Mouse (Mus musculus) liver, embryonic 16.5 days (tissue): ENCODE measurements at regions not wholly inside any gene's neighbourhood (a gene's known extent, or its start where the extent isn't known, plus 50 kb on each side); places are given as distances from the start of the nearest gene placed in this dataset.

Experiments
- ATAC-seq: fragments of 200-750 bp; cut with Nextera tagmentation; 2 replicates; pipeline ENCODE4 v1.8.0; 2017; ENCODE audit warnings: low read depth, mild to moderate bottlenecking, moderate number of reproducible peaks, moderate library complexity
- H3K27ac ChIP-seq: fragments of 300-500 bp; sonication (generic); 2 replicates; pipeline ENCODE4 v1.5.1; 2014; ENCODE audit warnings: mild to moderate bottlenecking, low read length
- H3K27me3 ChIP-seq: fragments of 300-500 bp; sonication (generic); 2 replicates; pipeline ENCODE4 v1.6.1; 2014; ENCODE audit warnings: low read depth, low read length, mixed read lengths; ENCODE audit not compliant: control insufficient read depth, insufficient read depth
- H3K36me3 ChIP-seq: fragments of 300-500 bp; sonication (generic); 2 replicates; pipeline ENCODE4 v1.6.1; 2014; ENCODE audit warnings: mild to moderate bottlenecking; ENCODE audit not compliant: control insufficient read depth, insufficient read depth
- H3K4me1 ChIP-seq: fragments of 300-500 bp; sonication (generic); 2 replicates; pipeline ENCODE4 v1.6.1; 2014; ENCODE audit warnings: low read depth, low read length, mixed read lengths; ENCODE audit not compliant: control insufficient read depth
- H3K4me2 ChIP-seq: fragments of 300-500 bp; sonication (generic); 2 replicates; pipeline ENCODE4 v1.6.1; 2014; ENCODE audit warnings: low read depth, low read length, mixed read lengths
- H3K4me3 ChIP-seq: fragments of 300-500 bp; sonication (generic); 2 replicates; pipeline ENCODE4 v1.5.1; 2014; ENCODE audit warnings: low read depth, mild to moderate bottlenecking, low read length
- H3K9ac ChIP-seq: fragments of 300-500 bp; sonication (generic); 2 replicates; pipeline ENCODE4 v1.6.1; 2014; ENCODE audit warnings: low read depth, low read length
- H3K9me3 ChIP-seq: fragments of 300-500 bp; sonication (generic); replicated peaks from 2 replicates; pipeline ENCODE4 v1.6.1; 2016; ENCODE audit warnings: low read length; ENCODE audit not compliant: control insufficient read depth
- WGBS: fragments of 180-500 bp; shearing (Covaris S2); extraction: QIAGEN DNeasy Blood & Tissue Kit; methylation state at CpG from one replicate; pipeline ENCODE4 v1.1.7; 2014; ENCODE audit not compliant: insufficient replicate concordance; 5-methylcytosine and 5-hydroxymethylcytosine counted together

DNA sequence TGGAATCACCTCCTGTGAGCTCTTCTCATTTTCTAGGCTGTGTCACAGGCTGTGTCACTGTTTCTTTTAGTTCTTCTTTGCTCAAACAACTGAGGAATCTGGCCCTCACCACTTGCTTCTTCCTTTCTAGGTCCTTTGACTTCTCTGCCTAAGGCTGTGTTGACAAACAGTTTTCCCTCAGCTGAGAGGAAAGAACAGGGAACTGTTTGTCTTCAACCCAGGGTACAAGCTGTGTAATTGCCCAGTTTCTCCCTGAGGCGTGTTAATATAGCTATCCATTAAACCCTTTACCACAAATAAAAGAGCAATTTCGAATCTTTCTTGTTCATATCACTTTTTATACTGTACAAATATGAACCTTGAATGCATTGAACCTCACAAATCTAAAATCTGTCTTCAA lies 542.1 kb downstream of the Nyap2 start:
- Histone ChIP-seq H3K27ac (no peak overlapping the region), H3K27me3 (no peaks in the 10 kb centered on the region), H3K9ac (no peak overlapping the region), H3K4me1 (no peaks in the 10 kb centered on the region), H3K4me2 (no peak overlapping the region), H3K9me3 (no peaks in the 10 kb centered on the region), H3K36me3 (no peaks in the 10 kb centered on the region), H3K4me3 (no peak overlapping the region)
- no peak for ATAC-seq
- WGBS = 36% methylated on average over 2 of the region's 2 CpGs

DNA sequence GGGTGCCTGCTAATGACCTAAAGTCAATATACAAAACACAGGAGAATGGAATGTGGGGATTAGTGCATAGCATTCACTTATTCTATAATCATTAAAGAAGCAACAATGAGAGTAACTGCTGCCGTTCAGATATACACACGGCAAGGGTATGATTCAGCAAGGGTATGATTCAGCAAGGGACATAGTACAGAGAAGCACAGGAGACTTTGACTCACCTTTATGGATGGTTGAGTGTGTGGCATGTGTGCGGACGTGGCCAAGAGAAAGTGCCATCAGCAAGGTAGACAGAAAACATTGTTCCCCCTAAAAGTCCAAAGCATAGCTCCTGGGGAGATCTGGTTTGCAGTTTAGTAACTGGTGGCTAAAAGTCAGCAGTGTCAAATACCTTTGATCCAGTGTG lies 547.4 kb downstream of the Nyap2 start:
- H3K9me3 ChIP-seq = no peaks in the 10 kb centered on the region
- no peak overlapping the region for H3K9ac ChIP-seq
- no peaks in the 10 kb centered on the region for H3K36me3 ChIP-seq
- H3K4me1 ChIP-seq = no peaks in the 10 kb centered on the region
- H3K27me3 ChIP-seq = no peaks in the 10 kb centered on the region
- no peak overlapping the region for H3K4me3 ChIP-seq
- no peak for ATAC-seq
- H3K27ac ChIP-seq = no peak overlapping the region
- H3K4me2 ChIP-seq = no peak overlapping the region
- 71% methylated on average over 4 of the region's 4 CpGs for WGBS

DNA sequence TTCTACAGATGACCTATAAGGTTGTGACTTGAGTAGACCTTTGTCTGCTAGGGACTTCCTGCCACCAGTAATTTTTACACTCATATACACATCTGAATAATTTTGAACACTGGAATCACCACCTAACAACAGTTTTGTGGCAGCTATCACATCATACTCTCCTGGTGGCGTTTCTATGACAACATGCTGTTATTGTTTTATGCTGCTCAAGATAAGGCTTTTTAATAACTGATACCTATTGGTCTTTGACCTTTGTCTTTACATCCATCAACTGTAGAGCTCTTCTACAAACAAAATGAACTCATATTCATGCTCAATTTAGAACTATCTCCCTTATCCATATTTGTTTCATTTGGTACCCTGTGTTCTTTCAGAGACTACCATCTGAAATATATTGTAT lies 556.0 kb downstream of the Nyap2 start:
- no peak overlapping the region for H3K9ac ChIP-seq
- no peak overlapping the region for H3K4me3 ChIP-seq
- H3K36me3 ChIP-seq = no peaks in the 10 kb centered on the region
- no peaks in the 10 kb centered on the region for H3K4me1 ChIP-seq
- H3K9me3 ChIP-seq = no peaks in the 10 kb centered on the region
- H3K4me2 ChIP-seq = no peak overlapping the region
- H3K27me3 ChIP-seq = no peaks in the 10 kb centered on the region
- WGBS = 12% methylated on average over 1 of the region's 1 CpGs
- ATAC-seq = no peak
- no peak overlapping the region for H3K27ac ChIP-seq

DNA sequence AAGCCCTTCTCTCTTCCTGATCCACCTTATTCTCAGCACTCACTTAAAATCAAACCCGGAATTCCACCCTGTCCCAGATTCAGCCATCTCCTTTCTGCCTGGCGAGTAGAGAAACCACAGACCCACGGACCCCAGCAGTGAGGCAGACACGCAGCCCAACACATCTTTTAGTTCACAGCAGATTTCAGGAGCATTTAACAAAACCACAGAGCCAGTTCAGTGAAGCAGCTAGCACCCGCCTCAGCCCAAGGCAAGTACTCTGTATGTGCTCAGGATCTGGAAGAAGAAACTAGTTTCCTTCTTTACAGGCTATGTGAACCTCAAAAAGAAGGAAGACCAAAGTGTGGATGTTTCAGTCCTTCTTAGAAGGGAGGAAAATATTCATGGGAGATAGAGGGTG lies 560.6 kb downstream of the Nyap2 start:
- Histone ChIP-seq H3K27ac (no peak overlapping the region), H3K27me3 (no peaks in the 10 kb centered on the region), H3K36me3 (no peaks in the 10 kb centered on the region), H3K4me1 (no peaks in the 10 kb centered on the region), H3K9me3 (no peaks in the 10 kb centered on the region), H3K4me3 (no peak overlapping the region), H3K4me2 (no peak overlapping the region), H3K9ac (no peak overlapping the region)
- 62% methylated on average over 5 of the region's 5 CpGs for WGBS
- no peak for ATAC-seq

DNA sequence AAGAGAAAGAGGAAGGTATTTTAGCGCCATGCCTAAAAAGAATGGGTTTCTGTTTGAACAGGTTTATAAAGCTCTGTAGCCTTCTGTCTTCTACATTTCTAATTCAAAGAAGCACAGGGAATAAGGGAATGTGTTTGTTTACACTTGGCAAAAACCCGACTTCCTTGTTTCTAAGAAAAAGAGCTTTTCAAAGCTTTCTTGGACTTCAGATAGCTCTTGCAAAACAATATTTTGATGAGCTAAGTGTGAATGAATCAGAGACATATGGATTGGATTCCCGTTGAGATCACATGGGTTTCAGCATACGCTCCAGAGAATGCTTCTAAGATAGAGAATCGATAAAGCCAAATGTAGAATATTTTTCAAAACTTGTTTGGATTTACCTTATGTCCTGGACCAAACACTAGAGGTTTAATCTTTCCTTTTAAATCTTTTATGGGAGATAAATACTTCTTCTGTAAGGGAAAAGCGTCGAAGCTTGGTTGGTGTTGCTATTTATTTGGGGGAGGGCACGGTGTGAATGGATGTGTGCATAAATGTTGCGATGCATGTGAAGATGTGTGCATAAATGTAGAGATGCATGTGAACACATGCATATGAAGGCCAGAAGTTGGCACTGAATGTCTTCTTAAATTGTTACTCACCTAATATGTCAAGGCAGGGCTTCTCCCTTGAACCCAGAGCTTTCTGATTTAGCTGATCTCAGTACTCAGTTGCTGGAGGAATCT lies 576.4 kb downstream of the Nyap2 start:
- no peak overlapping the region for H3K4me3 ChIP-seq
- no peaks in the 10 kb centered on the region for H3K27me3 ChIP-seq
- no peak overlapping the region for H3K27ac ChIP-seq
- H3K4me1 ChIP-seq = no peaks in the 10 kb centered on the region
- H3K4me2 ChIP-seq = no peak overlapping the region
- no peaks in the 10 kb centered on the region for H3K36me3 ChIP-seq
- ATAC-seq = no peak
- no peak overlapping the region for H3K9ac ChIP-seq
- 70% methylated on average over 9 of the region's 9 CpGs for WGBS
- no peaks in the 10 kb centered on the region for H3K9me3 ChIP-seq

DNA sequence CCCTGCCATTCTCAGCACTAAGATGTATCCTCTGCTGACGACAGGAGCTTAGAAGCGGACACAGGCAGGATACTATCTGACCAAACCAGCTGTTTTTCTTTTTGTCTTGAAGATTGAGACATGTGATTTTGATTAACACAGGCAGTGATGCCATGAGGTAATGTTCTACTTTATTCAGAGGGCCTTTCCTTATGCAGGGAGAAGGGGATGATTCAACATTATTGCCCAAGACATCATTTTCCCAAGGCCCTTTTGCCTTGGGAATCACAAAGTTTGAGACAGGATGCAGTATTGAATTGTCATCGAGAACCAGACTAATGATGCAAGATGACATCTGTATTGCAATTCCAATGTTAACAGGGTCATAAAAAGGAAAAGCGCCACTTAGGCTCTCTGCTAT lies 571.7 kb upstream of the Gm9747 start:
- WGBS = 47% methylated on average over 4 of the region's 4 CpGs
- Histone ChIP-seq H3K27ac (no peak overlapping the region), H3K4me2 (no peak overlapping the region), H3K27me3 (no peaks in the 10 kb centered on the region), H3K4me1 (no peaks in the 10 kb centered on the region), H3K9me3 (no peaks in the 10 kb centered on the region), H3K36me3 (no peaks in the 10 kb centered on the region), H3K9ac (no peak overlapping the region), H3K4me3 (no peak overlapping the region)
- no peak for ATAC-seq

DNA sequence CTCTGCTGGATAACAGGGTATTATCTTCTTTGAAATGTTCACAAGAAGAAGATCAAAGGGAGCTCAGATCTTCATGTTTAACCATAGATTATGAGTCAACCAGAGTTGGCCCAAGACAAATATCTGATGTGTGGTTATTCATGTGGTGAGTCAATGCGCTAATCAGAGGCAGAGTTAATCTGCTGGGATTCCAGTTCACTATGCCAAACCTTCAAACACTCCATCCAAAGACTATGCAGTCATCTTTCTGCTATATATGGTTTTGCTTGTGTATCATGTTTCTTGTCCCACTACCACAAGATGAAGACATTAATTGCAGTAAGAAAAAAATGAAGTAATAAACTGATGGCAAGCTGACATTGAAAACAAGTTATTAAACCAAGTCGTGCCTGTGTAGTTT lies 561.8 kb upstream of the Gm9747 start:
- H3K27ac ChIP-seq = no peak overlapping the region
- no peak overlapping the region for H3K9ac ChIP-seq
- no peak for ATAC-seq
- no peak overlapping the region for H3K4me2 ChIP-seq
- WGBS = 52% methylated on average over 2 of the region's 2 CpGs
- no peaks in the 10 kb centered on the region for H3K27me3 ChIP-seq
- no peaks in the 10 kb centered on the region for H3K36me3 ChIP-seq
- no peaks in the 10 kb centered on the region for H3K9me3 ChIP-seq
- H3K4me1 ChIP-seq = no peaks in the 10 kb centered on the region
- no peak overlapping the region for H3K4me3 ChIP-seq

DNA sequence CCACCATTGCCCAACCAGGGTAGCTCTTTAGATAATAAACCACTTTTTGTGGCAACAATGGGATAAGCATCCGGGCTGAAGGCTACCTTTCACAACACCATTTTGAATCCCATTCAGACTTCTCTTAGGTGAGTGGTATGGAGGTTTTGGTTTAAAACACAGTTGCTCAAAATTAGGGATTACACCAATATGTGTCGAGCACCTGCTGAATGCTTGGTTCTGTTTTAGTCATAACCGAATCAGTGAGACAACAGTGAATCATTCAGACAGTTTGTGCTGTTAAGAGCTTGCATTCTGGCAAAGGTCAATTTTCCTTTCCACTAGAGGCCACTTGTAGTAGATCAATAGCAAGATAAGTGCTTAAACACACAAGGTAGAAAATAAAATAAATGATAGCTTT lies 561.2 kb upstream of the Gm9747 start:
- H3K9ac ChIP-seq = no peak overlapping the region
- H3K4me1 ChIP-seq = no peaks in the 10 kb centered on the region
- no peaks in the 10 kb centered on the region for H3K27me3 ChIP-seq
- H3K9me3 ChIP-seq = no peaks in the 10 kb centered on the region
- no peak overlapping the region for H3K4me2 ChIP-seq
- H3K36me3 ChIP-seq = no peaks in the 10 kb centered on the region
- H3K4me3 ChIP-seq = no peak overlapping the region
- ATAC-seq = no peak
- WGBS = 48% methylated on average over 3 of the region's 3 CpGs
- no peak overlapping the region for H3K27ac ChIP-seq

DNA sequence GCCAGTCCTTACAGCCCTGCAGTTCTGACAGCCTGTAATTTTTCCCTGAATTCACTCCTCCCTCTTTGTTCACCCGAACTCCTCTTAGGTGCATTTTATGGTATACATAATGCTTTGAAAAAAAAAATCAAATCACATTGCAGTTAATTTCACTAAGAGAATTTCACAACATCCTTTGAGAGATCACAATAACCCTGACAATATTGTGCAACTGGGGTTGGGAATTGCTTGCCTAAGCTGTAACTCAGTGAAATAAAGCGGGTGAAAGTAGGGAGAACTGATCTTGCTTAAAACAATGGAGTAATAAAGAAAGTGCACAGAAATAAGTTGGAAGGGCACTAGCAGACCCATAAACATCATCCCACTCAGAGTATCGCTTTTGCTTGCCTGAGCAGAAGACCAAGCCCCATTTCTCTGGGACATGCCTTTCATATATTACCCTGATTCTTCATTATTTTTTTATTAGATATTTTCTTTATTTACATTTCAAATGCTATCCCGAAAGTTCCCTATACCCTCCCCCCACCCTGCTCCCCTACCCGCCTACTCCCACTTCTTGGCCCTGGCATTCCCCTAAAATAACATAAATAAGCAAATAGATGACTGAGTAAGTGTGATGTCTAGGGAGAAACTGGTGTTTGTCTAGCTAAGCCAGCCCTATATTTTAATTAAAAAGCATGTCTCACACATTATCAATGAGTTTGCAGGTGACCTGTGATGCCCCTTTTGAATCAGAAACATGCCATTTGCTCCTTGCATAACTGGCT lies 557.2 kb upstream of the Gm9747 start:
- ATAC-seq = no peak
- Histone ChIP-seq H3K27ac (no peak overlapping the region), H3K27me3 (no peaks in the 10 kb centered on the region), H3K4me2 (no peak overlapping the region), H3K36me3 (no peaks in the 10 kb centered on the region), H3K4me3 (no peak overlapping the region), H3K4me1 (no peaks in the 10 kb centered on the region), H3K9me3 (no peaks in the 10 kb centered on the region), H3K9ac (no peak overlapping the region)
- 52% methylated on average over 5 of the region's 5 CpGs for WGBS
